Comparison of ENCODE assay signal across 10 mouse cellular contexts in the genomic region with DNA sequence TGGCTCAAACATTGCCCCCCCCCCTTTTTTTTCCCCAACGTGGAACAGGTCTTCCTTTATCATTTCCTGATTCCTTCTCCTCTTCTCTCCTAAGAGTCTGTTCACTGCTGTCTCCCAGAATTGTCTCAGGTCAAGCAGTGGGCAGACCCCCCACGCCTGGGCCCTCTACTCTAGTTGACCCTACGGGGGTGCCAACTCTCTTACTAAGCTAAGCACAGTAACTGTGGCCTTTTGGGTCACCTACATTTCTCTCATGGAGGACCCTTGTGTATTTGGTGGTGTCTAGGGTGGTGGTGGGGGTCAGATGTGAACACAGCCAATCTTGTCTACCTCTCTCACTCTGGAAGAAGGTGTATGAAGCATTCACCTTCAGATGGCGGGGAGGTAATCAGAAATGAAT.
DNase-seq lines count a peak whose midpoint lies in the region; ATAC-seq and TF ChIP-seq lines count a peak whose summit lies in the region.
"Had no signal": no experiment of that assay in that cellular context is flagged by ENCODE, and none has a peak within 500 bp of the region (broad histone marks: within the 10 kb centered on the region; RNA-seq: fewer than 3 reads in every experiment).

No protein-coding gene starts in this region.

- H3K4me1 ChIP-seq in heart, adult 2 months (ENCODE audit: control insufficient read depth, insufficient read depth, low read length) = peaks cover 15% of the 10 kb centered on the region
- H3K4me1 ChIP-seq in kidney, embryonic 16.5 days (ENCODE audit: insufficient read depth, low read length) = 0 out of 2 replicates have a peak, but pooled peaks cover 2% of the 10 kb centered on the region
- H3K4me1 ChIP-seq in testis, adult 2 months (ENCODE audit: control insufficient read depth, insufficient read depth, low read length) = no peaks in the 10 kb centered on the region; the same call in none of the 2 replicates
- peaks cover 6% of the 10 kb centered on the region; the same call in 1 of the 2 replicates for H3K4me1 ChIP-seq in cerebellum, adult 2 months (ENCODE audit: control insufficient read depth, insufficient read depth, low read length)

- no peak overlapping the region for H3K9ac ChIP-seq in heart, adult 2 months (ENCODE audit: low read depth, low read length)
- no peak overlapping the region for H3K9ac ChIP-seq in kidney, embryonic 16.5 days (replicated peaks; ENCODE audit: low read length)
- H3K9ac ChIP-seq: liver, embryonic 13.5 days had no signal

- peak overlapping the region; percentile 94 for H3K27ac ChIP-seq in heart, adult 2 months
- H3K27ac ChIP-seq in kidney, embryonic 16.5 days (ENCODE audit: low read length) = peak overlapping the region; percentile 65
- H3K27ac ChIP-seq in testis, adult 2 months (ENCODE audit: control insufficient read depth, insufficient read depth, low read depth, low read length) = peak overlapping the region; percentile 54
- no peak overlapping the region for H3K27ac ChIP-seq in cerebellum, adult 2 months (ENCODE audit: insufficient read depth, low read length)

- ATAC-seq in kidney, embryonic 16.5 days (ENCODE audit: low FRiP score, low TSS enrichment) = no peak
- no peak for ATAC-seq in frontal cortex, adult (ENCODE audit: low TSS enrichment)

- no peak for TF ChIP-seq POLR2A in heart, adult 2 months (IDR thresholded peaks at IDR 0.05; ENCODE audit: insufficient read depth, low read depth, low read length)
- no peak for TF ChIP-seq POLR2A in testis, adult 2 months (IDR thresholded peaks at IDR 0.05; ENCODE audit: control insufficient read depth, low read depth, low read length)
- no peak for TF ChIP-seq POLR2A in cerebellum, adult 2 months (IDR thresholded peaks at IDR 0.05; ENCODE audit: borderline replicate concordance, insufficient read depth, low read length)

- intact Hi-C loops in heart, adult 2 months (cut with DNase I) = loop anchor here (1.0 to 2.0 kb wide), 6 partner anchors 15 to 81 kb away; partner anchors contain the start of gene Elk3

- no peak overlapping the region for H3K4me2 ChIP-seq in kidney, embryonic 16.5 days (replicated peaks; ENCODE audit: low read depth, low read length)
- H3K4me2 ChIP-seq: liver, embryonic 13.5 days had no signal

- no peaks in the 10 kb centered on the region for H3K27me3 ChIP-seq in heart, adult 2 months (ENCODE audit: control insufficient read depth, insufficient read depth, low read length)
- no peaks in the 10 kb centered on the region for H3K27me3 ChIP-seq in kidney, embryonic 16.5 days (ENCODE audit: insufficient read depth, low read length)
- no peaks in the 10 kb centered on the region for H3K27me3 ChIP-seq in testis, adult 2 months (ENCODE audit: control insufficient read depth, insufficient read depth, low read length)
- no peaks in the 10 kb centered on the region for H3K27me3 ChIP-seq in cerebellum, adult 2 months (ENCODE audit: control insufficient read depth, insufficient read depth, low read length)
- H3K27me3 ChIP-seq: liver, embryonic 13.5 days had no signal

- no peaks in the 10 kb centered on the region for H3K79me2 ChIP-seq in heart, adult 2 months (replicated peaks; ENCODE audit: control insufficient read depth, insufficient read depth, low read length)

- TF ChIP-seq EP300 in heart, adult 2 months (IDR thresholded peaks at IDR 0.05; ENCODE audit: insufficient read depth, low read depth, low read length) = no peak

- 48% methylated on average over 4 of the region's 4 CpGs for WGBS in heart, adult 2 months
- 77% methylated on average over 4 of the region's 4 CpGs for WGBS in kidney, embryonic 16.5 days
- WGBS in cerebellum, adult 2 months = 85% methylated on average over 4 of the region's 4 CpGs

- no peak overlapping the region for H3K4me3 ChIP-seq in heart, adult 2 months
- no peak overlapping the region for H3K4me3 ChIP-seq in kidney, embryonic 16.5 days (ENCODE audit: low read length)
- H3K4me3 ChIP-seq in testis, adult 2 months (ENCODE audit: control insufficient read depth, low read depth, low read length) = no peak overlapping the region
- H3K4me3 ChIP-seq in cerebellum, adult 2 months (replicated peaks; ENCODE audit: insufficient read depth, low read depth, low read length) = no peak overlapping the region
- H3K4me3 ChIP-seq: erythroblast, embryonic 14.5 days; liver, embryonic 13.5 days had no signal

- TF ChIP-seq CTCF in heart, adult 2 months (IDR thresholded peaks at IDR 0.05) = no peak
- no peak for TF ChIP-seq CTCF in testis, adult 2 months (IDR thresholded peaks at IDR 0.05; ENCODE audit: control insufficient read depth, insufficient read depth, insufficient replicate concordance, low read depth, low read length)
- TF ChIP-seq CTCF in cerebellum, adult 2 months (IDR thresholded peaks at IDR 0.05; ENCODE audit: borderline replicate concordance, insufficient read depth, low read depth, low read length) = no peak

- DNase-seq in heart, adult 2 months = peak in 1 of 2 experiments; percentile 34
- DNase-seq in heart, postnatal 4 days = no peak
- no peak for DNase-seq in kidney, postnatal 36 days
- DNase-seq in testis, postnatal 10 days (ENCODE audit: low spot score) = no peak
- no peak for DNase-seq in cerebellum, adult 2 months
- DNase-seq: liver, embryonic 13.5 days had no signal

- H3K36me3 ChIP-seq in heart, adult 2 months (ENCODE audit: control insufficient read depth, insufficient read depth, low read length) = no peaks in the 10 kb centered on the region
- no peaks in the 10 kb centered on the region for H3K36me3 ChIP-seq in kidney, embryonic 16.5 days (ENCODE audit: insufficient read depth, low read length)
- no peaks in the 10 kb centered on the region for H3K36me3 ChIP-seq in testis, adult 2 months (ENCODE audit: control insufficient read depth, insufficient read depth, low read length)
- H3K36me3 ChIP-seq: liver, embryonic 13.5 days had no signal

- peaks cover 4% of the 10 kb centered on the region; the same call in 1 of the 2 replicates for H3K9me3 ChIP-seq in kidney, embryonic 16.5 days (ENCODE audit: low read length)
- H3K9me3 ChIP-seq: liver, embryonic 13.5 days had no signal
